Mouse (Mus musculus) limb, embryonic 11.5 days (tissue): Measurements from ENCODE around the gene Dnah10. TPM values are rescaled to one million over a fixed set of nuclear protein-coding genes. Genes with fewer than 3 reads are reported as not detected.

Experiments
- ATAC-seq: fragments of 200-750 bp; cut with Nextera tagmentation; 2 replicates; pipeline ENCODE4 v1.8.0; 2017; ENCODE audit warnings: low read depth; ENCODE audit not compliant: insufficient number of reproducible peaks, low FRiP score, low TSS enrichment
- DNase-seq: peaks from one replicate; pipeline ENCODE4 v3.0.0-alpha.2; 2015; ENCODE audit warnings: low spot score
- H3K27ac ChIP-seq: fragments of 300-500 bp; sonication (generic); replicated peaks from 2 replicates; pipeline ENCODE4 v1.5.1; 2014; ENCODE audit warnings: low read depth, mild to moderate bottlenecking, low read length
- H3K27me3 ChIP-seq: fragments of 300-500 bp; sonication (generic); 2 replicates; pipeline ENCODE4 v1.6.1; 2014; ENCODE audit warnings: mild to moderate bottlenecking, low read length, mixed read lengths; ENCODE audit not compliant: control insufficient read depth, insufficient read depth
- H3K36me3 ChIP-seq: fragments of 300-500 bp; sonication (generic); 2 replicates; pipeline ENCODE4 v1.6.1; 2014; ENCODE audit warnings: mild to moderate bottlenecking, low read length, moderate library complexity, mixed read lengths; ENCODE audit not compliant: control insufficient read depth, insufficient read depth
- H3K4me1 ChIP-seq: fragments of 300-500 bp; sonication (generic); 2 replicates; pipeline ENCODE4 v1.6.1; 2014; ENCODE audit warnings: low read length, mixed read lengths; ENCODE audit not compliant: control insufficient read depth, insufficient read depth
- H3K4me2 ChIP-seq: fragments of 300-500 bp; sonication (generic); 2 replicates; pipeline ENCODE4 v1.6.1; 2014; ENCODE audit warnings: low read depth, mild to moderate bottlenecking, moderate library complexity; ENCODE audit not compliant: severe bottlenecking
- H3K4me3 ChIP-seq: fragments of 300-500 bp; sonication (generic); 2 replicates; pipeline ENCODE4 v1.5.1; 2014; ENCODE audit warnings: low read depth, low read length
- H3K9ac ChIP-seq: fragments of 300-500 bp; sonication (generic); 2 replicates; pipeline ENCODE4 v1.6.1; 2014; ENCODE audit warnings: mild to moderate bottlenecking, low read length
- H3K9me3 ChIP-seq: fragments of 300-500 bp; sonication (generic); 2 replicates; pipeline ENCODE4 v1.6.1; 2016; ENCODE audit warnings: low read length; ENCODE audit not compliant: control insufficient read depth
- WGBS: fragments of 180-500 bp; shearing (Covaris S2); extraction: QIAGEN DNeasy Blood & Tissue Kit; methylation state at CpG from one replicate; pipeline ENCODE4 v1.1.7; 2014; 5-methylcytosine and 5-hydroxymethylcytosine counted together
- polyA plus RNA-seq: library from polyadenylated mRNA; unstranded; fragments of >200 nt; fragmentation: Nextera tagmentation; extraction: Ambion mirVana; gene quantifications from 2 replicates; pipeline ENCODE4 v1.2.1, GENCODE M21; 2014

Dnah10 gene
- polyA plus RNA-seq, 1 experiment from 2014 or later, result not detected

GRCm38 (mm10) chr5:124847014-124847413 lies 122.1 kb downstream of the Dnah10 start:
- no peaks in the 10 kb centered on the region for H3K9me3 ChIP-seq
- 0 out of 2 replicates have a peak, but pooled peaks cover 4% of the 10 kb centered on the region for H3K4me1 ChIP-seq
- WGBS, result 36% methylated on average over 1 of the region's 1 CpGs
- no peak overlapping the region for H3K4me2 ChIP-seq
- H3K27me3 ChIP-seq, result no peaks in the 10 kb centered on the region
- ATAC-seq, result no peak
- H3K4me3 ChIP-seq, result no peak overlapping the region
- DNase-seq, result no peak
- H3K36me3 ChIP-seq, result no peaks in the 10 kb centered on the region
- H3K9ac ChIP-seq, result no peak overlapping the region
- H3K27ac ChIP-seq, result no peak overlapping the region

DNA sequence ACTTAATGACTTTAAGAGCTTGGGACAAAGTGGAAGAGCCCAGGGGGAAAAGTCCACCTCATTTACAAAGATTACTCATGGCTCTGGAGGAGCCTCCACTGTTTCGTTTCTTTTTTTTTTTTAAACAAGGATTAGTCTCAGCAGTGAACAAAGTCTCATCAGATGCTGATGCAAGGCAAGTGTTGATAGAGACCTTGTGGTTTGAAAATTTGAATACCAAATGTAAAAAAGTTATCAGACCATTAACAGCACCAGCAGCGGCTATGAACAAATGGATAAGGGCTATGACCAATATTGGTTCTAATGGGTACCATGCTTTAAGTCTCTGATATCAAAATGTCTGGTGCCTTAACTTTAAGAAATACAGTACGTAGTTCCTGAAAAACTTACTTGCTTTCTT lies 124.1 kb downstream of the Dnah10 start:
- DNase-seq (no peak), ATAC-seq (no peak)
- H3K9me3 ChIP-seq, result no peaks in the 10 kb centered on the region
- no peaks in the 10 kb centered on the region for H3K27me3 ChIP-seq
- no peak overlapping the region for H3K4me2 ChIP-seq
- no peak overlapping the region for H3K27ac ChIP-seq
- 0 out of 2 replicates have a peak, but pooled peaks cover 4% of the 10 kb centered on the region for H3K4me1 ChIP-seq
- H3K4me3 ChIP-seq, result no peak overlapping the region
- H3K36me3 ChIP-seq, result no peaks in the 10 kb centered on the region
- WGBS, result 82% methylated on average over 3 of the region's 3 CpGs
- no peak overlapping the region for H3K9ac ChIP-seq

DNA sequence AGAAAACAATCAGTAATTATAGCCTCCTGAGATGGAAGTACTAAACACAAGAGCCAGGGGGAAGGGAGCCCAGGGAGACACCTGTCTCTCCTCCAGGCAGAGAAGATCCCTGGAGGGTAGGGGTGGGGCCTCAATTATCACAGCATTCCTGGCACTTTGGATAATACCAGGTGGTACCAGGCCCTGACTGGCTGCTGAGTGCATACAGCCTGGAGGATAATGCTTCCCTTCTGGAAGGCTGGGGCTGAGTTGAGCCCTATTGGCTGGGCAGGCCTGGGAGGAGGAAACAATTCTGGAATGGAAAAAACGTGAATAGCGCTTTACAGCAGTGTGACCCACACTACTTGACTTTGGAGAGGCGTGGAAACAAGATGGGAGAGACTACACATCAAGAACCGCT lies 126.7 kb downstream of the Dnah10 start:
- Histone ChIP-seq H3K36me3 (no peaks in the 10 kb centered on the region), H3K9ac (no peak overlapping the region), H3K4me2 (no peak overlapping the region), H3K27me3 (no peaks in the 10 kb centered on the region), H3K4me3 (no peak overlapping the region), H3K27ac (no peak overlapping the region), H3K4me1 (0 out of 2 replicates have a peak, but pooled peaks cover 4% of the 10 kb centered on the region), H3K9me3 (no peaks in the 10 kb centered on the region)
- ATAC-seq, result no peak
- no peak for DNase-seq
- 46% methylated on average over 4 of the region's 4 CpGs for WGBS

DNA sequence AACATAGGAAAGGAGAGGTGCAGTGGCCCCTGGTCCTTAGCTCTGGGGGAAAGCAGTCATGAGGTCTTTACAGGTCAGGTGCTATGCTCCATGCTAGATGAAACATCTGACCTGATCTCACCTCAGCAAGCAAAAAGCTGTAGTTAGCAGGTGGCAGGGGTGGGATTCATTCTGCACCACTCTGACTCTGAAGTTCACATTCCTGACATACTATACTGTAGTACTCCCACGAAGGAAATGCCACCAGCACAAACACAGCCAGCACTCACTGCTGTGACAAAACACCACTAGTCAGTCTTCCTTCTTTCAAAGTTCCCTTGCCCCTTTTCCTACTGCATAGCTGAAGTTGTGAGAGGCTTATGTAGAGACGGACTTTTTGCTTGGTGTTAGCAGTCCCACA lies 127.4 kb downstream of the Dnah10 start:
- ATAC-seq (no peak), DNase-seq (no peak)
- H3K9ac ChIP-seq, result no peak overlapping the region
- no peak overlapping the region for H3K27ac ChIP-seq
- H3K36me3 ChIP-seq, result no peaks in the 10 kb centered on the region
- H3K4me2 ChIP-seq, result no peak overlapping the region
- no peak overlapping the region for H3K4me3 ChIP-seq
- no peaks in the 10 kb centered on the region for H3K27me3 ChIP-seq
- WGBS, result 38% methylated on average over 2 of the region's 2 CpGs
- H3K9me3 ChIP-seq, result no peaks in the 10 kb centered on the region
- no peaks in the 10 kb centered on the region for H3K4me1 ChIP-seq

DNA sequence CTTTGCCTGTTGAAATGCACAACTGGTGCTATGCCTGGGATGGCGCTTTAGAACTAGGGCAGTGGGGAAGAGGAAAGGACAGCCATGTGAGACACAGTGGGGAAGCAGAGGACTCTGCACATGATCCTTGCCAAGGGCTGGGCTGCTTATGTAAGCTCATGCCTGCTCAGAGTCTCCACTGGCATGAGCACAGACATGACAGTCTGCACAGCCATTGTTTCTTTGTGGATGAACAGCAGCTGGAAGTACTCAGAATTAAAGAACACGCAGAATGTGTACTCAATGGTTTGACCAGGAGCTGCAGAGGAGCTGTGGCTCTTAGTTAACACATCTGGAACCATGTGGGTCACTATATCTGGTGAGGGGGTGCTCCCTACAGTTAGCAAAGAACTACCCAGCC lies 128.2 kb downstream of the Dnah10 start:
- ATAC-seq (no peak), DNase-seq (no peak)
- Histone ChIP-seq H3K36me3 (no peaks in the 10 kb centered on the region), H3K9me3 (no peaks in the 10 kb centered on the region), H3K27ac (no peak overlapping the region), H3K4me1 (no peaks in the 10 kb centered on the region), H3K4me2 (no peak overlapping the region), H3K27me3 (no peaks in the 10 kb centered on the region), H3K4me3 (no peak overlapping the region), H3K9ac (no peak overlapping the region)
- whole genome bisulfite sequencing, result 70% methylated on average over 2 of the region's 2 CpGs

DNA sequence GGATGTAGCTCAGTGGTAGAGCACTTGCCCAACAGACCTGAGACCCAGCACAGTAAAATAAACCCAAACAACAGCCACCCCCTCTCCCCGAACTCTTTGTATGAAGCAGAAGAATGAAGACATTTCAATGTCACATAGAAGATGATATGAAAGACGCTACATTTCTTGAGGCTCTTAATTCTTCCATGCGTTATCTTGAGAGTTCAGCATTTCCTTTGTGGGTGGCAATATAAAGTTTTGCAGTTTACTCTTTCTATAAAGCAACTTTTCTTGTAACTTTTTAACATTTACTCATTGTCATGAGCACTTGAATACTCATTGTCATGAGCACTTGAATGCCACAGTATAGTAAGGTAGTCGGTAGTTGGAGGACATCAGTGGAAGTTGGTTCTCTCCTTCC lies 129.3 kb downstream of the Dnah10 start:
- no peak overlapping the region for H3K4me3 ChIP-seq
- H3K9ac ChIP-seq, result no peak overlapping the region
- no peak for ATAC-seq
- WGBS, result 93% methylated on average over 4 of the region's 4 CpGs
- H3K4me1 ChIP-seq, result no peaks in the 10 kb centered on the region
- no peaks in the 10 kb centered on the region for H3K36me3 ChIP-seq
- no peaks in the 10 kb centered on the region for H3K9me3 ChIP-seq
- no peak for DNase-seq
- H3K27me3 ChIP-seq, result no peaks in the 10 kb centered on the region; the same call in 1 of the 2 replicates
- H3K4me2 ChIP-seq, result no peak overlapping the region
- H3K27ac ChIP-seq, result no peak overlapping the region

DNA sequence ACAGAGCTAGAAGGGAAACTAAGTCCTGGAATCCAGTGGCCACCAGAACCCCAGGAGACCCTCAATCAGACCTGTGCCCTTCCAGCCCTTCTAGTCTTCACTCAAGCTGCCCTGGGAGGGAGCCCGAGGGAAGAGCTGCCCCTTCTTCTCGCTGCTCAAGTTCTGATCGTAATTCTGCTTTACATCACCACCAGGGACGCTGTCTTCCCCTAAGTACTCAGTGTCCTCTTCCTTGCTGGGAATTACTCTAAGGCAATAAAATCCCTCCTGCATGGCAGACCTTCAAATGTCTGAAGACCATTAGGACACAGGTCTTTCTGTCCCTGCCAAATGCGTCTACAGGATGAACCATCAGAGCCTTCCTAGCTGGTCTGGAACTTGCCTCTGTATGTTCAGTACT lies 135.1 kb downstream of the Dnah10 start:
- H3K27me3 ChIP-seq, result peaks cover 8% of the 10 kb centered on the region
- DNase-seq, result peak; percentile 24
- no peak overlapping the region for H3K4me2 ChIP-seq
- H3K36me3 ChIP-seq, result no peaks in the 10 kb centered on the region
- H3K4me3 ChIP-seq, result no peak overlapping the region
- H3K27ac ChIP-seq, result no peak overlapping the region
- H3K9ac ChIP-seq, result no peak overlapping the region
- ATAC-seq, result no peak
- 2% methylated on average over 5 of the region's 5 CpGs for WGBS
- H3K9me3 ChIP-seq, result no peaks in the 10 kb centered on the region
- H3K4me1 ChIP-seq, result peaks cover 8% of the 10 kb centered on the region

DNA sequence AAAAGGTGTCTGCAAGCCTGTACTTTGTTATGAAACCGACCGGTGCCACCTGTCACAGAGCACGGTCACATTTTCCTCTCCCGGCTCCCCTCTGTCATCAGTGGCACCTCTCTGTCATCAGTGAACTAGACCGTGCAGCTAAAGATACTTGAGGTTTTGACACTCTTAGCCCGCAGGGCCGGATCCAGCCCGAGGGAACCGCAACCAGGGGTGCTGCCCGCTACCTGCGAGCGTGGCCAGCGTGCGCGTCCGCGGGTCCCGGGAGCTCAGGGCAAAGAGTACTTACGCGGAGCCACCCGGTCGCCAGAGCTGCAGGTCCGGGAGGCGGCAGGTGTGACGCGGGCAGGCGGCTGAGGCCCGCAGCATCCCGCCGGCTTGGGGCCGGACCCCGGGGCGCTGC lies 136.6 kb downstream of the Dnah10 start:
- DNase-seq (peak; percentile 52), ATAC-seq (no peak; the same call in 1 of the 2 replicates)

More for the DNA sequence above, 136.6 kb downstream of the Dnah10 start:
- H3K9me3 ChIP-seq, result no peaks in the 10 kb centered on the region
- H3K4me3 ChIP-seq, result peak overlapping the region; percentile 91
- H3K4me2 ChIP-seq, result peak overlapping the region; percentile 97
- peaks cover 8% of the 10 kb centered on the region for H3K4me1 ChIP-seq
- H3K27me3 ChIP-seq, result peaks cover 8% of the 10 kb centered on the region
- WGBS, result 2% methylated on average over 33 of the region's 33 CpGs
- H3K9ac ChIP-seq, result peak overlapping the region; percentile 38
- H3K36me3 ChIP-seq, result no peaks in the 10 kb centered on the region
- no peak overlapping the region for H3K27ac ChIP-seq
